17 mouse cellular contexts compared by ENCODE assay signal in genomic region chr2:32860799-32861198, GRCm38 (mm10).
"Had no signal": no experiment of that assay in that cellular context is flagged by ENCODE, and none has a peak within 500 bp of the region (broad histone marks: within the 10 kb centered on the region; RNA-seq: fewer than 3 reads in every experiment).

No protein-coding gene starts in this region.

- H3K4me3 ChIP-seq: lung, embryonic 15.5 days; megakaryocyte, embryonic 14.5 days; midbrain, embryonic 13.5 days; midbrain, embryonic 15.5 days; neural tube, embryonic 12.5 days had no signal

- H3K36me3 ChIP-seq: lung, embryonic 15.5 days; midbrain, embryonic 13.5 days; midbrain, embryonic 15.5 days; neural tube, embryonic 12.5 days had no signal

- ATAC-seq: lung, postnatal 0 days; midbrain, embryonic 13.5 days; midbrain, embryonic 15.5 days had no signal

- H3K4me1 ChIP-seq: lung, embryonic 15.5 days; midbrain, embryonic 13.5 days; neural tube, embryonic 12.5 days had no signal

- H3K4me2 ChIP-seq: lung, embryonic 15.5 days; midbrain, embryonic 11.5 days; midbrain, embryonic 13.5 days; midbrain, embryonic 15.5 days; neural tube, embryonic 12.5 days had no signal

- H3K9me3 ChIP-seq: lung, embryonic 15.5 days; megakaryocyte, embryonic 14.5 days; midbrain, embryonic 13.5 days; midbrain, embryonic 15.5 days; neural tube, embryonic 12.5 days had no signal

- DNase-seq: lung, adult 2 months; lung, postnatal 14 days; lung, postnatal 36 days; right cerebral cortex, postnatal 25 days; right cerebral cortex, postnatal 4 days; spleen, adult 18-20 months; thymus, adult 18-20 months; thymus, postnatal 14 days; thymus, postnatal 36 days had no signal

- H3K27ac ChIP-seq: lung, embryonic 15.5 days; macrophage; midbrain, embryonic 13.5 days; midbrain, embryonic 15.5 days; neural tube, embryonic 12.5 days had no signal

- H3K27me3 ChIP-seq: lung, embryonic 15.5 days; midbrain, embryonic 13.5 days; midbrain, embryonic 15.5 days; neural tube, embryonic 12.5 days had no signal

- H3K9ac ChIP-seq: lung, embryonic 15.5 days; midbrain, embryonic 13.5 days; midbrain, embryonic 15.5 days; neural tube, embryonic 12.5 days had no signal
